Mouse (Mus musculus) liver, embryonic 12.5 days (tissue): Measurements from ENCODE around the gene Utp6. TPM values are rescaled to one million over a fixed set of nuclear protein-coding genes. Genes with fewer than 3 reads are reported as not detected.
A peak's percentile ranks its signal among the peaks of the same experiment; 100 is the strongest.
"Not testable (repeated sequence)": the region's sequence is repeated elsewhere in the genome, so short reads cannot be mapped to it uniquely, and the experiment has no call there.

Experiments
- ATAC-seq: fragments of 200-750 bp; cut with Nextera tagmentation; 2 replicates; pipeline ENCODE4 v1.8.0; 2017; ENCODE audit warnings: moderate number of reproducible peaks, mild to moderate bottlenecking, moderate library complexity
- H3K27ac ChIP-seq: fragments of 300-500 bp; sonication (generic); 2 replicates; pipeline ENCODE4 v1.5.1; 2016; ENCODE audit warnings: mild to moderate bottlenecking
- H3K27me3 ChIP-seq: fragments of 300-500 bp; sonication (generic); replicated peaks from 2 replicates; pipeline ENCODE4 v1.6.1; 2016; ENCODE audit warnings: mild to moderate bottlenecking, moderate library complexity
- H3K36me3 ChIP-seq: fragments of 300-500 bp; sonication (generic); 2 replicates; pipeline ENCODE4 v1.6.1; 2016; ENCODE audit warnings: mild to moderate bottlenecking, moderate library complexity
- H3K4me1 ChIP-seq: fragments of 300-500 bp; sonication (generic); 2 replicates; pipeline ENCODE4 v1.6.1; 2016
- H3K4me2 ChIP-seq: fragments of 300-500 bp; sonication (generic); 2 replicates; pipeline ENCODE4 v1.6.1; 2016; ENCODE audit warnings: mild to moderate bottlenecking, moderate library complexity
- H3K4me3 ChIP-seq: fragments of 300-500 bp; sonication (generic); 2 replicates; pipeline ENCODE4 v1.5.1; 2016; ENCODE audit warnings: mild to moderate bottlenecking, moderate library complexity
- H3K9ac ChIP-seq: fragments of 300-500 bp; sonication (generic); 2 replicates; pipeline ENCODE4 v1.6.1; 2016; ENCODE audit warnings: mild to moderate bottlenecking, moderate library complexity
- H3K9me3 ChIP-seq: fragments of 300-500 bp; sonication (generic); replicated peaks from 2 replicates; pipeline ENCODE4 v1.6.1; 2016; ENCODE audit warnings: mild to moderate bottlenecking, moderate library complexity
- WGBS: fragments of 180-500 bp; shearing (Covaris S2); methylation state at CpG from one replicate; pipeline ENCODE4 v1.1.7; 2016; ENCODE audit not compliant: insufficient replicate concordance; 5-methylcytosine and 5-hydroxymethylcytosine counted together
- polyA plus RNA-seq: library from polyadenylated mRNA; unstranded; fragments of >200 nt; fragmentation: Nextera tagmentation; extraction: Ambion mirVana; gene quantifications from 2 replicates; pipeline ENCODE4 v1.2.1, GENCODE M21; 2016

Utp6 gene
- polyA plus RNA-seq, result 45.4 and 45.5 TPM in 2 replicates

DNA sequence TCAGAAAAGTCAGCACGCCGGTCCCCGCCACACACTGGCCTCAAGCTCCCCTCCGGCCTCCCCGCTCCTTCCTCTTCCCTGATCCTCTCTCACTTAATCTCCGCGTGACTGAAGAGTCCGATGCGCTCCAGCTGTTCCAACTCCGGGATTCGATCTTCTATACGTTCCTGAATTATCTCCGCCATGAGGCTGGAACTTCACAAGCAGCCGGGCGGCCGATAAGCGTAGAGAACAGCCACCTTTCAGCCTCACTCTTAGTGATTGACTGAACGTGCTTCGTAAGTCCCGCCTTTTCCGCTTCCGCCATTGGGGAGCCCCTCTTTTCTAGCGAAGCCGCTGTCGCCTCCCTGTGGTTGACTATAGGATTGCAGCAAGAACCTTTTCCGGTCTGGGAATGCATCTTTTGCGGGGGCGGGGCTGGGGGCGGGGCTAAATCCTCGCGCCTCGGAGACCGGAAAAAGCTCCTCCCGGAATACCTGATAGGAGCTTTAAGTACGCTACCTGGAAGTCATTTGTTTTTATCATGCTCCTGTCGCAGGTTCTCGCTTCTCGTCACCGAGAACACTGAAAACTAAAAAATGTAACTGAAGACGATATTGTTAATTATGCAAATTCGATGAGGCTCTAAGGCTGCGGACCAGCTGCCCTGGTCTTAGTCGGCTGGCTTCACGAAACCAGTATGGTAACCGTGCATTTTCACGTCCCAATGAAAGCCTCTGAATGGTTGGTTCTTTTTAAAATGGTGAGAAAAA is at the start of gene Utp6:
Gene Utp6 (minus strand): TSS at position 266 of the 752 bp plus-strand sequence.
- peak within 1 kb of the TSS; percentile 87 for H3K27ac ChIP-seq
- H3K4me3 ChIP-seq, result peak within 1 kb of the TSS; percentile 72
- H3K9ac ChIP-seq, result peak within 1 kb of the TSS; percentile 80
- under 1% methylated on average over 46 of the region's 46 CpGs for WGBS
- H3K9me3 ChIP-seq, result no peaks in the 10 kb centered on the region
- H3K4me2 ChIP-seq, result peak within 1 kb of the TSS; percentile 74
- H3K4me1 ChIP-seq, result peaks cover 19% of the 10 kb centered on the region
- peaks cover 29% of the 10 kb centered on the region for H3K36me3 ChIP-seq
- no peaks in the 10 kb centered on the region; the same call in 1 of the 2 replicates for H3K27me3 ChIP-seq
- ATAC-seq, result peak; percentile 97

- Histone ChIP-seq H3K27me3 (no peaks in the 10 kb centered on the region), H3K9ac (peak overlapping the region; percentile 98), H3K27ac (peak overlapping the region; percentile 99), H3K4me1 (peaks cover 21% of the 10 kb centered on the region), H3K4me3 (peak overlapping the region; percentile 90), H3K9me3 (no peaks in the 10 kb centered on the region), H3K4me2 (peak overlapping the region; percentile 86), H3K36me3 (peaks cover 34% of the 10 kb centered on the region)
- 4% methylated on average over 7 of the region's 7 CpGs for WGBS
- ATAC-seq, result no peak
These were observed 32.2 kb upstream of the Utp6 start for GRCm38 (mm10) chr11:79994271-79994988.

- peak; percentile 25 for ATAC-seq
- Histone ChIP-seq H3K4me3 (peak overlapping the region; percentile 90), H3K9ac (peak overlapping the region; percentile 98), H3K27ac (peak overlapping the region; percentile 99), H3K4me1 (peaks cover 21% of the 10 kb centered on the region), H3K9me3 (no peaks in the 10 kb centered on the region), H3K36me3 (peaks cover 26% of the 10 kb centered on the region), H3K27me3 (no peaks in the 10 kb centered on the region), H3K4me2 (peak overlapping the region; percentile 86)
- WGBS, result under 1% methylated on average over 63 of the region's 74 CpGs
These were observed 31.4 kb upstream of the Utp6 start for GRCm38 (mm10) chr11:79993356-79994270.

DNA sequence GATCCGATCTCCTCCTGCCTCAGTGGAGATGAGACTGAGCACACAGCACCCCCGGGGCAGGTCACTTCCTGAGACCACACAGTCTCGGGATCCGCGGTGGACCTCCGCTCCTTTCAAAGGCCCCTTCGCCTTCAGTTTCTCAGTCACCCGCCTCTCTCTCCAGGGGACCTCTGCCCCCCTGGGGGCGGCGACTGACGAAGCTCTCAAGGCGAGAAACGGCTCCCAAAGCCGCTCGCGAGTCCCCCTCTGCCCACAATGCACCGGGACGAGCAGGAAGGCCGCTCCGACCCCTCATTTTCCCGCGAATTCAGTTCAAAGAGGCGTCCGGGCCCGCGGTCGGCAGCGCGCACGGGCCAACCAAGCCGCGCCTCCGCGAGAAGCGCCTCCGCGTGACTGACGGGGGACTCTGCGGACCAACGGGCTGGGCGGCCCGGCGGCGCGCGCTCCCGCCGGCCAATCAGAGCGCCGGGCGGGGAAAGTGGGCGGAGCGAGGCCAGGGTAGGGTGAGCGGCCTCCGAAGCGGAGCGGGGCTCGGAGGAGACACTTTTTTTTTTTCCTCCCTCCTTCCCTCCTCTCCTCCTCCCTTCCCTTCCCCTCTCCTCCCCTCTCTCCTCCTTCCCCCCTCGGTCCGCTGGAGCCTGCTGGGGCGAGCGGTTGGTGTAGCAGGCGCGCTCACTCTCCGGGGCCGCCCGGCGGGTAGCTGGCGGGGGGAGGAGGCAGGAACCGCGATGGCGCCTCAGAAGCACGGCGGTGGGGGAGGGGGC is 30.6 kb upstream of the Utp6 start, which contains the start of gene Suz12:
Gene Suz12 (plus strand): TSS at position 515 of the 764 bp plus-strand sequence.
- peak; percentile 91 for ATAC-seq
- Histone ChIP-seq H3K4me2 (peak within 1 kb of the TSS; percentile 86), H3K36me3 (peaks cover 18% of the 10 kb centered on the region), H3K4me3 (peak within 1 kb of the TSS; percentile 90), H3K4me1 (peaks cover 21% of the 10 kb centered on the region), H3K9me3 (no peaks in the 10 kb centered on the region), H3K27me3 (no peaks in the 10 kb centered on the region), H3K9ac (peak within 1 kb of the TSS; percentile 98), H3K27ac (peak within 1 kb of the TSS; percentile 99)
- WGBS, result under 1% methylated on average over 72 of the region's 74 CpGs

DNA sequence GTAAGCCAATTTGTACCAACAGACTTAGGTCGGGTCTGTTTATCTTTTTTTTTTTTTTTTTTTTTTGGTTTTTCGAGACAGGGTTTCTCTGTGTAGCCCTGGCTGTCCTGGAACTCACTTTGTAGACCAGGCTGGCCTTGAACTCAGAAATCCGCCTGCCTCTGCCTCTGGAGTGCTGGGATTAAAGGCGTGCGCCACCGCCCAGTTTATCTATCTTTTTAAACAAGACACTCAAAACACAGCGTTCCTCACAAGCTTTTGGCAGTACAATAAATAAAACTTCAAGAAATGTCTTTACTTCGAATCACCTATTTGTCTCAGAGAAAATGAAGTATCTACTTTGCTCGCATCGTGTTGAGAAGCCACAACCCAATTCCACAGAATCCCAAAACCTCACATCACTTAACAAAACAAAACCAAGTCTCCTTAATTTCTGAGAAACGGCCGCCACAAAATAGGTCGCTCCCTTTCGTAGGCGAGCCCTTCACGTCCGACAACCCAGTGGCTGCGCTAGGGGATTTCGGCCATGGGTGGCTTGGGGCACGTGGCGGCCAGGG is 29.9 kb upstream of the Utp6 start:
- WGBS, result 16% methylated on average over 20 of the region's 21 CpGs
- H3K4me2 ChIP-seq, result peak overlapping the region; percentile 86
- H3K36me3 ChIP-seq, result peaks cover 13% of the 10 kb centered on the region
- no peaks in the 10 kb centered on the region for H3K27me3 ChIP-seq
- no peak for ATAC-seq
- no peaks in the 10 kb centered on the region for H3K9me3 ChIP-seq
- peak overlapping the region; percentile 98 for H3K9ac ChIP-seq
- peak overlapping the region; percentile 99 for H3K27ac ChIP-seq
- H3K4me1 ChIP-seq, result peaks cover 21% of the 10 kb centered on the region
- H3K4me3 ChIP-seq, result peak overlapping the region; percentile 90

DNA sequence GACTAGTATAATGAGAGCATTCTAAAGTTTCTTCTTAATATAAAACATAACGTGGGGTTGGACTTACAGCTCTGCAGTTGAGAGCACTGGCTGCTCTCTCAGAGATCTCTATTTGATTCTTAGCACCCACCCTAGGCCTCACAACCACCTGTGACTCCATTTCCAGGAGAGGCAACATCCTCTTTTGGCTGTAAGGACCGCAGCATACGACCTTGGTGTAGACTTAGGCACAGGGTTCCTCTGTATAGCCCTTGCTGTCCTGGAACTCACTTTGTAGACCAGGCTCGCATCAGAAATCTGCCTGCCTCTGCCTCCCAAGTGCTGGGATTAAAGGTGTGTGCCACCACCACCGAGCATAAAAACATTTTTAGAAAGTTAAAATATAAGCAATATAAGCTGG is 29.4 kb upstream of the Utp6 start:
- Histone ChIP-seq H3K27ac (no peak overlapping the region; the same call in 1 of the 2 replicates), H3K9me3 (no peaks in the 10 kb centered on the region), H3K4me2 (peak overlapping the region; percentile 86), H3K4me3 (no peak overlapping the region), H3K36me3 (peaks cover 8% of the 10 kb centered on the region), H3K4me1 (peaks cover 21% of the 10 kb centered on the region), H3K27me3 (no peaks in the 10 kb centered on the region), H3K9ac (no peak overlapping the region; the same call in 1 of the 2 replicates)
- no peak for ATAC-seq
- WGBS, result 73% methylated on average over 5 of the region's 5 CpGs

- no peak overlapping the region for H3K4me2 ChIP-seq
- H3K4me3 ChIP-seq, result no peak overlapping the region
- H3K27me3 ChIP-seq, result no peaks in the 10 kb centered on the region
- H3K36me3 ChIP-seq, result no peaks in the 10 kb centered on the region
- ATAC-seq, result no peak
- 81% methylated on average over 2 of the region's 2 CpGs for WGBS
- H3K27ac ChIP-seq, result no peak overlapping the region
- H3K9me3 ChIP-seq, result no peaks in the 10 kb centered on the region
- H3K9ac ChIP-seq, result no peak overlapping the region
- peaks cover 19% of the 10 kb centered on the region for H3K4me1 ChIP-seq
These were observed 27.9 kb upstream of the Utp6 start for GRCm38 (mm10) chr11:79990120-79990519.

DNA sequence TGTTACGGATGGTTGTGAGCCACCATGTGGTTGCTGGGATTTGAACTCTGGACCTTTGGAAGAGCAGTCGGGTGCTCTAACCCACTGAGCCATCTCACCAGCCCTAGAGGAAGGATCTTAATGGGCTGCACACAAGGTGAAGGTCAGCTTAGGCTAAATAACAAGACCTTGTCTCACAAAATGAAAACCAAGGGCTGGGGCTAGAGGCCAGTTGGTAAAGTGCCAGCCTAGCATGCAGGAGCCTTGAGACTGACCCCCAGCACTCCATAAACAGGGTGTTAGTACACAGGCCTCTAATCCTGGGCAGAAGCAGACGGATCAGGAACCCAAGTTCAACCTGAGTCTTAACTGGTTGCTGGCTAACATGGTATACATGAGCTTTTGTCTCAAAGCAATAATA is 25.7 kb upstream of the Utp6 start:
- no peaks in the 10 kb centered on the region for H3K36me3 ChIP-seq
- H3K27me3 ChIP-seq, result no peaks in the 10 kb centered on the region
- no peak overlapping the region for H3K4me2 ChIP-seq
- H3K4me3 ChIP-seq, result no peak overlapping the region
- no peaks in the 10 kb centered on the region for H3K9me3 ChIP-seq
- 71% methylated on average over 3 of the region's 3 CpGs for WGBS
- ATAC-seq, result no peak
- H3K9ac ChIP-seq, result no peak overlapping the region
- peaks cover 17% of the 10 kb centered on the region for H3K4me1 ChIP-seq
- H3K27ac ChIP-seq, result no peak overlapping the region

DNA sequence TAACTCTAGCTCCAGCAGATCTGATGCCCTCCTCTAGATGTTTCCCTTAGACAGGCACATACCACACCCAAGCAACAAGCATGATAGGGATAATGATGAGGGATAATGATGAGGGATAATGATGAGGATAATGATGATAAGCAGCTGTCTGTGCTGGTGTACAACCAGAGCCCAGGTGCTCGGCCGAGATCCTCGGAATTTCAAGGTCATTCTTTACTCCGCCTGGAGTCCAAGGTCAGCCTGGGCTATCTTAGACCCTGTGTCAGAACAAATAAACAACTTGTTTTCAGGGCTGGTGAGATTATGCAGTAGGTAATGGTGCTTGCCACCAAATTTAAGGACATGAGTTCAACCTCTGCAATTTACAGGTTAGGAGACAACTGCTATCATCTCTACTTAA is 24.7 kb upstream of the Utp6 start:
- no peak overlapping the region for H3K4me3 ChIP-seq
- no peak overlapping the region for H3K9ac ChIP-seq
- WGBS, result 75% methylated on average over 4 of the region's 4 CpGs
- H3K27me3 ChIP-seq, result no peaks in the 10 kb centered on the region; the same call in 1 of the 2 replicates
- H3K27ac ChIP-seq, result no peak overlapping the region
- no peak for ATAC-seq
- H3K9me3 ChIP-seq, result no peaks in the 10 kb centered on the region
- no peak overlapping the region for H3K4me2 ChIP-seq
- no peaks in the 10 kb centered on the region for H3K36me3 ChIP-seq
- peaks cover 12% of the 10 kb centered on the region for H3K4me1 ChIP-seq

DNA sequence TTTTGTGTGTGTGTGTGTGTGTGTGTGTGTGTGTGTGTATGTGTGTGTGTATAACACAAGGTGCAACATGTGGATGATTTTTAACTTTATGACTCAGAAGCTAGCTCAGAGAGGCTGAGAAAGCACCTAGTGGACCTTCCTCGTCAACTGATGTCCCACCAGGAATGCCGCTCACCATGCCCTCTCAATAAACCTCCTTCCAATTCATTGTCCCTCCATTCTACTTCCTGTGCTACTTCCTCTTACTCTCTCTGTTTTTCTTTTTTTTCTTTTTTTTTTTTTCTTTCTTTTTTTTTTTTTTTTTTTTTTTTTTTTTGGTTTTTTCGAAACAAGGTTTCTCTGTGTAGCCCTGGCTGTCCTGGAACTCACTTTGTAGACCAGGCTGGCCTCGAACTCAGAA is 15.6 kb upstream of the Utp6 start:
- H3K27ac ChIP-seq, H3K4me2 ChIP-seq, H3K9me3 ChIP-seq, H3K4me3 ChIP-seq, ATAC-seq, H3K36me3 ChIP-seq, H3K9ac ChIP-seq: not testable (repeated sequence)
- Histone ChIP-seq H3K4me1 (peaks cover 13% of the 10 kb centered on the region), H3K27me3 (peaks cover 35% of the 10 kb centered on the region)
- 78% methylated on average over 4 of the region's 4 CpGs for WGBS

- WGBS, result 87% methylated on average over 14 of the region's 14 CpGs
These were observed 14.9 kb upstream of the Utp6 start for GRCm38 (mm10) chr11:79977061-79977460.

More at GRCm38 (mm10) chr11:79977061-79977460, 14.9 kb upstream of the Utp6 start:
- Histone ChIP-seq H3K27me3 (peaks cover 42% of the 10 kb centered on the region), H3K4me1 (peaks cover 13% of the 10 kb centered on the region)
- not testable (repeated sequence) for H3K9ac ChIP-seq, ATAC-seq, H3K4me2 ChIP-seq, H3K4me3 ChIP-seq, H3K36me3 ChIP-seq, H3K27ac ChIP-seq, H3K9me3 ChIP-seq
